Mouse (Mus musculus): ENCODE measurements at regions not wholly inside any gene's neighbourhood (a gene's known extent, or its start where the extent isn't known, plus 50 kb on each side); places are given as distances from the start of the nearest gene placed in this dataset.

GRCm38 (mm10) chr2:51422442-51422841 is 204.9 kb upstream of the Tas2r134 start:
- TF ChIP-seq POLR2A (IDR thresholded peaks at IDR 0.05; ENCODE audit: control insufficient read depth, extremely low read depth, insufficient read depth, low read length, poor library complexity): no peak
- TF ChIP-seq CTCF (IDR thresholded peaks at IDR 0.05; ENCODE audit: borderline replicate concordance, control insufficient read depth, extremely low read depth, insufficient read depth, low read length, poor library complexity): no peak

Data from thymus, adult 2 months (tissue).